Mouse (Mus musculus) megakaryocyte progenitor cell, adult 5-6 weeks (primary cell): ENCODE results near the gene Glb1l. TPM values are rescaled to one million over a fixed set of nuclear protein-coding genes. Genes with fewer than 3 reads are reported as not detected.
A peak's percentile ranks its signal among the peaks of the same experiment; 100 is the strongest.

Experiments
- ATAC-seq: replicated peaks from 2 replicates; pipeline ENCODE4 v1.8.0; 2016; ENCODE audit warnings: mild to moderate bottlenecking, moderate TSS enrichment, inconsistent platforms; ENCODE audit not compliant: poor library complexity
- total RNA-seq, 2 experiments: library from RNA; stranded (forward) in 1 of 2; stranded (reverse) in 1 of 2; fragments of 157-497, 149-512 nt in 1 of 2; fragments of 200-1000 nt in 1 of 2; gene quantifications; 2 replicates each; pipeline versions ENCODE4 v1.2.3 to v1.2.4; 2015 to 2017

Glb1l gene
- total RNA-seq, 2 experiments from 2014 or later: 12.3 to 31.9 TPM

- ATAC-seq: no peak
Observed at GRCm38 (mm10) chr1:75231664-75232152, 21.1 kb upstream of the Glb1l start, which contains the start of gene A630095N17Rik. TSS of gene A630095N17Rik (minus strand) at chr1:75232102.

GRCm38 (mm10) chr1:75231224-75231623, 20.6 kb upstream of the Glb1l start:
- no peak for ATAC-seq

DNA sequence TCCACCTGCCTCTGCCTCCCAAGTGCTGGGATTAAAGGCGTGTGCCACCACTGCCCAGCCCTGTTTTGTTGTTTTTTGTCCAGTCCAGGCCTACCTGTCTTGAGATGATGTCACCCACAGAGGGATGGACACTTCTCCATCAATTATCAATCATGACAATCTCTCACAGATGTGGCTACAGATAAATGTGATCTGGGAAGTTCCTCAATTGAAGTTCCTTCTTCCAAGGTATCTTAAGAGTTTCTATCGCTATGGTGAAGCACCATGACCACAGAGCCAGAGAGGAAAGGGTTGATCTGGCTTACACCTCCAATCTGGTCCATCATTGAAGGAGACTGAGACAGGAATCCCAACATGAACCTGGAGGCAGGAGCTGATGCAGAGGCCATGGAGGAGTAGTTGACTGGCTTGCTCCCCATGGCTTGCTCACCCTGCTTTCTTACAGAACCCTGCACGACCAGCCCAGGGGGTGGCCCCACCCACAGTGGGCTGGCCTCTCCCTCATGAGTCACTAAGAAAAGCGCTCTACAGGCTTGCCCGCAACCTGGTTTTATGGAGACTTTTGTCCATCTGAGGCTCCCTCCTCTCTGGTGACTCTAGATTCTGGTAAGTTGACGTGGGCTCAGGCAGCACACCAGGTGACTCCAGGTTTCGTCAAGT, 19.9 kb upstream of the Glb1l start:
- no peak for ATAC-seq

GRCm38 (mm10) chr1:75229158-75229557, 18.5 kb upstream of the Glb1l start:
- peak; percentile 79 for ATAC-seq

- ATAC-seq: no peak
Observed at GRCm38 (mm10) chr1:75227653-75228052, 17.0 kb upstream of the Glb1l start.

DNA sequence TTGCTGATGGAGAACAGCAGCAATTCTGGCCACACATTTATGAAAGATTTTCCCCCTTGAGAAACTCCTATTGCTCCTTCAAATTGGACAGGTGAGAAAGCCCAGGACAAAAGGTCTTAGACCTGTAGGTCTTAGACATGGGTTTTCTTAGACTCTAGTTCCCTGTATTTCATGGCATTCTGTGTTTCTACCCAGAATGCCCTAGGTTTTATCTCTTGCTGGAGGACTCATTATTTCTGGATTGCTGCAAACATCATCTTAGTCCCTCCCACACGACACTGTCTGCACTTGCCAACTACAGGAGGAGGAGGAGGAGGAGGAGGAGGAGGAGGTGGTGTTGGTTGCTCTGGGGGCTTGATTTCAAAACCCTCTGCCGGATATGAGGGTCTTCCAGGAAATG, 15.5 kb upstream of the Glb1l start:
- no peak for ATAC-seq

GRCm38 (mm10) chr1:75225473-75225872, 14.9 kb upstream of the Glb1l start:
- ATAC-seq: no peak

DNA sequence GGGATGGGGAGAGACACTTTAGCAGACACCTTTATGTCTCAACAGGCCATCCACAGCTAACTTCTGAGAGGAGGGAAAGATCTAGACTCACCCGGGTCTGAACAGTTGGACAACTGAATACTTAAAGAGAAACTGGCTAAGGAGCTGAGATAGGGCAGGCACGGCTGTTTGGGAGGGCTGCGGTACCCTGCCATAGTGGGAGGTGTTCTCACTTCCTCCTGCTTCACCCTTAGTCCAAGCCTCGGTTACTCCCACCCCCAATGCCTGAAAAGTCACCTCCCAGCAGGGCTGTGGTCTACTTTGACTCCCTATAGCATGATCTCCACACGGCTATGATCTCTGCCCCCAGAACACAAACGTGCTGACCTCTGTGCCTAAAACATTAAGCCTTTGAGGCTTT, 12.9 kb upstream of the Glb1l start:
- ATAC-seq: peak; percentile 45

DNA sequence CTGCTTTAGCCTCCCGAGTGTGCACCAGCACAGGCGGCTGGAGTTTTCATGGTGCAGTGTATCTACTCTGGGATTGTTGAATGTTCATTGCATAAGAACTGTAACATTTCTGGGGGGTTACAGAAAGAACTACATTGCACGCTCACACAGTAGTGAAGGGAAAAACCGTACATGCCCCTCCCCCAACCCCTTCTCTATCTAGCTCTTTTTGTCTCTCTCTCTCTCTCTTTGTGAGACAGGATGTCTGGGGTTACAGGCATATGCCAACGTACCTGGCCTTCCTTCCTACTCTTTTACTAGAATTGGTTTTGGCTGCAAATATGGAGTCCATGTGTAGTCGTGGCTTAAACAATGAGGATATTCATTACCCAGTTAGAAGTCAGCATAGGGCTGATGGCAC, 12.3 kb upstream of the Glb1l start:
- ATAC-seq: no peak

DNA sequence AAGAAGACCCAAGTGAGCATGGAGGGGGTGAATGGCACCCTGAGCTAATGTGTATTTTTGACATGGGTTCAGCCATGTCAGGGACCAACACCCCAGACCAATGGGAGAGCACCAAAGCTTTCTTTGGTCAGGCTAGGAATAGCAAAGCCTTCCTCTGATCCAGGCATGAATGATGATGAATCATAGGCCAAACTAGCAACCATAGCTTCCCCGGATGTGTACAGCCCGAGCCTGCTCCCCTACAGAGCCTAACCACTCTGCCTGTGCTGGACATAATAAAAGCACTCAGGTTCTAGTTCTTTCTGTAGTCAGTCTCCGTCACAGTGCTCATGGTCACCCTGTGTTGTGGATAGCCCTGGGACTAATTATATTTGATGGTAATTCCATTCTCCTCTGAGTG, 10.9 kb upstream of the Glb1l start:
- no peak for ATAC-seq

- no peak for ATAC-seq
Observed at GRCm38 (mm10) chr1:75219531-75219930, 8.9 kb upstream of the Glb1l start, which contains the start of gene Tuba4a. TSS of gene Tuba4a (minus strand) at chr1:75219865.

GRCm38 (mm10) chr1:75219078-75219477, 8.5 kb upstream of the Glb1l start:
- ATAC-seq: peak; percentile 67

DNA sequence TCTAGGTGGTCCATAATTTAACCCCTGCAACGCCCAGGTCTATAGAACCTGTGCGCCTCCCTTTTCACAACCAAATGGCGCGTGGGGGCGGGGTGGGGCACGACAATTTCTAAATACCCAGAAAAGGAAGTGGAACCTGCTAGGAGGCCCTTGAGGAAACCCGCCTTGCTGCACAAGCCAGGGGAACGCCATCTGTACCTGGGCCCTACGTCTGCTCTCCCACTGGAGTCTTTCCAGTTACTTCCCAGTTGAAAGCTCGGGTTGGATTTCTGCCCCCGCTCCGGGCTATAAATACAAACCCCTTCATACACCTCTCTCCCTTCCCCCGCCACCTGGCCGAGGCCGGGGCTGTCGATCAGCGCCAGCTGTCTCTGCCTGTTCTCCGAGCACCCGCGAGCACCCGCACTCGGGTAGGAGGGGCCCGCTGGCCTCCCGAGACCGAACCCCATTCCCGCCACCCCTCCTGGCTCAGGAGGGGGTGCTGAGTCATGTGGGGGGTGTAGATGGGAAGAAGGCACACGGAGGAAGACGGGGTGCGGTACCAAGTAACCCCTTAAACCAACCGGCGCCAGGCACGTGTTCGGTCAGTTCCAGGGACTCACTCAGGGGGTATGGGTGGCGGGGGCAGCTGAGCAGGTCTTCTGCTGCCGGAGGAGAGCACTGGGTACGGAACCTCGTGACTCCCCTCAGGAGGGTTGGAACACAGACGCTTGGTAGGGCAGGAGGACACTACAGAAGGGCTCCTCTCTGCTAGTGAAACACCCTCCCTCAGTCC, 7.8 kb upstream of the Glb1l start:
- peak; percentile 30 for ATAC-seq

- ATAC-seq: no peak
Observed at GRCm38 (mm10) chr1:75217893-75218226, 7.2 kb upstream of the Glb1l start.

GRCm38 (mm10) chr1:75216797-75217585, 6.4 kb upstream of the Glb1l start:
- ATAC-seq: peak; percentile 20

- ATAC-seq: no peak
Observed at GRCm38 (mm10) chr1:75215785-75216184, 5.2 kb upstream of the Glb1l start.

- ATAC-seq: no peak
Observed at GRCm38 (mm10) chr1:75214886-75215285, 4.3 kb upstream of the Glb1l start.

GRCm38 (mm10) chr1:75214442-75214841, 3.8 kb upstream of the Glb1l start:
- ATAC-seq: no peak

GRCm38 (mm10) chr1:75213096-75213495, 2.5 kb upstream of the Glb1l start:
- ATAC-seq: peak; percentile 49

- ATAC-seq: no peak
Observed at GRCm38 (mm10) chr1:75212542-75212941, 1.9 kb upstream of the Glb1l start.

- no peak for ATAC-seq
Observed at GRCm38 (mm10) chr1:75211141-75211708, 612 bp upstream of the Glb1l start.
